Mouse (Mus musculus) neutrophil, adult 5-6 weeks (primary cell): ENCODE measurements around the gene Msmp. TPM values are rescaled to one million over a fixed set of nuclear protein-coding genes. Genes with fewer than 3 reads are reported as not detected.
"Not testable (repeated sequence)": the region's sequence is repeated elsewhere in the genome, so short reads cannot be mapped to it uniquely, and the experiment has no call there.

Experiments used
- ATAC-seq: fragments of 151-379, 151-347 bp; 2 replicates; pipeline ENCODE4 v1.8.0; 2017; ENCODE audit warnings: mild to moderate bottlenecking, moderate TSS enrichment; ENCODE audit not compliant: insufficient number of reproducible peaks, poor library complexity, low FRiP score, severe bottlenecking; ENCODE audit errors: extremely low read depth
- total RNA-seq: library from RNA; stranded (forward); fragments of 200-1000 nt; gene quantifications from 2 replicates; pipeline ENCODE4 v1.2.3, GENCODE M21; 2017

Msmp gene
- total RNA-seq, 1 experiment from 2014 or later = not detected

GRCm38 (mm10) chr4:43571395-43572045 lies 12.8 kb downstream of the Msmp start:
- ATAC-seq = no peak

- no peak for ATAC-seq
Observed at GRCm38 (mm10) chr4:43567140-43567539, 17.2 kb downstream of the Msmp start.

- ATAC-seq = no peak
Observed at GRCm38 (mm10) chr4:43564231-43564630, 20.1 kb downstream of the Msmp start.

- no peak for ATAC-seq
Observed at GRCm38 (mm10) chr4:43563601-43563875, 20.8 kb downstream of the Msmp start.

GRCm38 (mm10) chr4:43562769-43563600 lies 21.3 kb downstream of the Msmp start:
- no peak for ATAC-seq

GRCm38 (mm10) chr4:43561997-43562768 lies 22.1 kb downstream of the Msmp start, which contains the start of the genes Creb3 and Tln1:
Gene Creb3, plus strand, starts transcription at chr4:43562332.
Gene Tln1, minus strand, starts transcription at chr4:43562691.
- ATAC-seq = peak; percentile 72

GRCm38 (mm10) chr4:43561436-43561996 lies 22.8 kb downstream of the Msmp start:
- ATAC-seq = no peak

GRCm38 (mm10) chr4:43560976-43561375 lies 23.3 kb downstream of the Msmp start:
- ATAC-seq = no peak

- peak; percentile 68 for ATAC-seq
Observed at GRCm38 (mm10) chr4:43560243-43560611, 24.1 kb downstream of the Msmp start.

GRCm38 (mm10) chr4:43559519-43560242 lies 24.6 kb downstream of the Msmp start:
- no peak for ATAC-seq

- ATAC-seq = no peak
Observed at GRCm38 (mm10) chr4:43558631-43559356, 25.5 kb downstream of the Msmp start.

- ATAC-seq = no peak
Observed at GRCm38 (mm10) chr4:43558028-43558630, 26.2 kb downstream of the Msmp start.

- no peak for ATAC-seq
Observed at GRCm38 (mm10) chr4:43555926-43556325, 28.4 kb downstream of the Msmp start.

GRCm38 (mm10) chr4:43553891-43554290 lies 30.4 kb downstream of the Msmp start:
- ATAC-seq = no peak

GRCm38 (mm10) chr4:43552437-43552836 lies 31.9 kb downstream of the Msmp start:
- ATAC-seq = no peak

GRCm38 (mm10) chr4:43551854-43552253 lies 32.4 kb downstream of the Msmp start:
- ATAC-seq = not testable (repeated sequence)

- no peak for ATAC-seq
Observed at GRCm38 (mm10) chr4:43549055-43549454, 35.2 kb downstream of the Msmp start.

- ATAC-seq = peak; percentile 34; the same call in 1 of the 2 replicates
Observed at GRCm38 (mm10) chr4:43547160-43547559, 37.1 kb downstream of the Msmp start.
